Mouse (Mus musculus): ENCODE measurements around the gene Mfsd6.

DNA sequence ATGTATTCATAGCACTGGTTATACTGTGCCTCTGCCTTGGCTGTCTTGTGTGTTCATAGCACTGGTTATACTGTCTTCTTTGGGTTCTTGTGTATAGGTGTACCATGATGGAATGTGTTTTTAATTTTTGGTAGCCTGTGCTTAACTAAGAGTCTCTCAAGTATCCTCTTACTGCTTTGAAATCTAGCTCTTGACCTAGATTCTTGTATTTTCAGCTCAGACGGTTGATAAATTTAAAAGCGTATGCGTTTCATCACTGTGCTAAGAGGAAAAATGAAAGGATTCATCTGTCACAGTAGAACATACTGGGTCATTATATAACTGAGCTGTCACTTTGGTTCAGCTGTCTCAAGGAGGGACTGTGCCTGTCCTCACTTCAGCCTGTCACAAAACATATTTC, 91.3 kb downstream of the Mfsd6 start:
- TF ChIP-seq MAFK (IDR thresholded peaks at IDR 0.05; ENCODE audit: insufficient read depth, low read depth, low read length) (no peak), ZNF384 (IDR thresholded peaks at IDR 0.05; ENCODE audit: low read depth, low read length) (no peak), HCFC1 (IDR thresholded peaks at IDR 0.05; ENCODE audit: borderline replicate concordance, insufficient read depth, low read length) (no peak), ZC3H11A (IDR thresholded peaks at IDR 0.05; ENCODE audit: borderline replicate concordance, low read depth, low read length) (no peak), CHD2 (IDR thresholded peaks at IDR 0.05; ENCODE audit: low read depth, low read length) (no peak)

Measured in ES-E14 (cell line).